Mouse (Mus musculus) testis, postnatal 10 days (tissue): Measurements from ENCODE around the gene Cacfd1.

Experiments used
- DNase-seq: peaks from one replicate; pipeline ENCODE4 v3.0.0; 2021; ENCODE audit warnings: low spot score

Gene Cacfd1

GRCm38 (mm10) chr2:27026857-27027617 is 17.3 kb downstream of the Cacfd1 start:
- DNase-seq, result no peak

- DNase-seq, result peak; percentile 85
Measured at GRCm38 (mm10) chr2:27027618-27028436, 18.1 kb downstream of the Cacfd1 start, which contains the start of gene Slc2a6. Gene Slc2a6, minus strand, starts transcription at chr2:27027998.

- no peak for DNase-seq
Measured at GRCm38 (mm10) chr2:27028437-27029015, 18.8 kb downstream of the Cacfd1 start.

GRCm38 (mm10) chr2:27032361-27032760 is 22.6 kb downstream of the Cacfd1 start:
- no peak for DNase-seq

- DNase-seq, result no peak
Measured at GRCm38 (mm10) chr2:27036003-27036402, 26.3 kb downstream of the Cacfd1 start.

- DNase-seq, result no peak
Measured at GRCm38 (mm10) chr2:27037008-27037407, 27.3 kb downstream of the Cacfd1 start.

- peak; percentile 89 for DNase-seq
Measured at GRCm38 (mm10) chr2:27038596-27038995, 28.9 kb downstream of the Cacfd1 start.

- peak; percentile 74 for DNase-seq
Measured at GRCm38 (mm10) chr2:27039286-27039685, 29.6 kb downstream of the Cacfd1 start.

GRCm38 (mm10) chr2:27042131-27042844 is 32.6 kb downstream of the Cacfd1 start:
- DNase-seq, result no peak

- DNase-seq, result peak; percentile 95
Measured at GRCm38 (mm10) chr2:27043461-27043860, 33.7 kb downstream of the Cacfd1 start.

- DNase-seq, result no peak
Measured at GRCm38 (mm10) chr2:27044166-27044565, 34.4 kb downstream of the Cacfd1 start.

GRCm38 (mm10) chr2:27044641-27045040 is 34.9 kb downstream of the Cacfd1 start:
- no peak for DNase-seq

GRCm38 (mm10) chr2:27045979-27046770 is 36.4 kb downstream of the Cacfd1 start:
- DNase-seq, result peak; percentile 89

GRCm38 (mm10) chr2:27049408-27049807 is 39.7 kb downstream of the Cacfd1 start:
- no peak for DNase-seq

- DNase-seq, result no peak
Measured at GRCm38 (mm10) chr2:27058251-27058650, 48.5 kb downstream of the Cacfd1 start.

GRCm38 (mm10) chr2:27058751-27059150 is 49.0 kb downstream of the Cacfd1 start:
- DNase-seq, result no peak

- DNase-seq, result no peak
Measured at GRCm38 (mm10) chr2:27059187-27059586, 49.5 kb downstream of the Cacfd1 start.

GRCm38 (mm10) chr2:27067124-27067523 is 57.4 kb downstream of the Cacfd1 start:
- no peak for DNase-seq

GRCm38 (mm10) chr2:27067996-27068395 is 58.3 kb downstream of the Cacfd1 start:
- DNase-seq, result no peak

- no peak for DNase-seq
Measured at GRCm38 (mm10) chr2:27069646-27070045, 59.9 kb downstream of the Cacfd1 start.

GRCm38 (mm10) chr2:27070247-27070813 is 60.6 kb downstream of the Cacfd1 start:
- DNase-seq, result no peak
